In the genomic region with DNA sequence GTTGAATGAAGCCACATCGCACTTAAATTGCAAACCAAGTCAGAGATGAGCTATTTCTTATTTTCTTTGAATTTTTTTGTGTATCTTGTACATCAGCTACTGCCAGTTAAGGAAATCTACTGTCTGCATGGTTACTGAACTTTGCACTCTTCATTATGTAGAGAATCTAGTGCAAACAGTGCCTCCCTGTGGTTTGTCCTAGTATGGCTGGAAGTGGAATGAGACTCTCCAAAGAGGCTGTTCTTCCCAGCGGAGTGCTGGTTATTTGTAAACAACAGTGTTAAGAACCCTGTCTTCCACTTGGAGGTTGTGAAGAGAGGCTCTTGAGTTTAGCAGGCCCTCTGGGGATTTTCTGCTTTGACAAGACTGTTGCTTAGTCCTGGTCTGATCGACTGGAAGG, we compare ENCODE assay signal across 8 mouse cellular contexts. TPM values are rescaled to one million over a fixed set of nuclear protein-coding genes. Genes with fewer than 3 reads are reported as not detected.
DNase-seq lines count a peak whose midpoint lies in the region; ATAC-seq and TF ChIP-seq lines count a peak whose summit lies in the region.

No protein-coding gene starts in this region.

- no peaks in the 10 kb centered on the region for H3K9me3 ChIP-seq in liver, embryonic 16.5 days (replicated peaks; ENCODE audit: control insufficient read depth, low read length)

- peak; percentile 49 for TF ChIP-seq CTCF in cortical plate, adult 2 months (IDR thresholded peaks at IDR 0.05; ENCODE audit: extremely low read depth, insufficient read depth, low read length)

- 38% methylated on average over 3 of the region's 3 CpGs for WGBS in liver, embryonic 16.5 days (ENCODE audit: insufficient replicate concordance)

- no peaks in the 10 kb centered on the region for H3K27me3 ChIP-seq in liver, embryonic 16.5 days (ENCODE audit: control insufficient read depth, insufficient read depth, low read depth, low read length)

- no peak overlapping the region for H3K4me2 ChIP-seq in liver, embryonic 16.5 days (ENCODE audit: low read depth, low read length)

- TF ChIP-seq POLR2A in cortical plate, adult 2 months (IDR thresholded peaks at IDR 0.05; ENCODE audit: extremely low read depth, insufficient read depth, low read length) = no peak

- no peak overlapping the region for H3K9ac ChIP-seq in liver, embryonic 16.5 days (ENCODE audit: low read depth, low read length)

- no peaks in the 10 kb centered on the region; the same call in 1 of the 2 replicates for H3K4me1 ChIP-seq in cortical plate, adult 2 months (ENCODE audit: control insufficient read depth, insufficient read depth, low read length)
- no peaks in the 10 kb centered on the region for H3K4me1 ChIP-seq in liver, embryonic 16.5 days (ENCODE audit: control insufficient read depth, low read depth, low read length)

- no peak overlapping the region for H3K27ac ChIP-seq in cortical plate, adult 2 months (ENCODE audit: insufficient read depth, low read length)
- no peak overlapping the region for H3K27ac ChIP-seq in liver, embryonic 16.5 days (ENCODE audit: low read length)

- peak; percentile 42 for DNase-seq in cerebellum, adult 18-20 months
- no peak for DNase-seq in cerebellum, adult 11-12 months
- DNase-seq in testis, postnatal 10 days (ENCODE audit: low spot score) = peak; percentile 73
- no peak for DNase-seq in testis, postnatal 14 days (ENCODE audit: low spot score)
- DNase-seq in induced T-regulatory cell, adult 2 months (ENCODE audit: low read depth) = peak; percentile 52
- peak; percentile 81 for DNase-seq in retina, embryonic 14.5 days (ENCODE audit: low spot score)

- H3K4me3 ChIP-seq in cortical plate, adult 2 months (ENCODE audit: insufficient read depth, low read length) = no peak overlapping the region
- H3K4me3 ChIP-seq in liver, embryonic 16.5 days (ENCODE audit: low read depth, low read length) = no peak overlapping the region

- 0 out of 2 replicates have a peak, but pooled peaks have one; percentile 43 for ATAC-seq in liver, embryonic 16.5 days (ENCODE audit: low read depth)

- no peaks in the 10 kb centered on the region for H3K36me3 ChIP-seq in liver, embryonic 16.5 days (ENCODE audit: control insufficient read depth, insufficient read depth)

RNA-seq across cellular contexts. Expression of a gene that starts 22.5 kb away (rescaled TPM):
- polyA plus RNA-seq in cortical plate, adult 2 months (2012; rRNA removed) = 150 and 164 TPM in 2 replicates
- polyA plus RNA-seq in liver, embryonic 16.5 days (2015; fragmentation: Nextera tagmentation; extraction: Ambion mirVana) = 74.2 and 85.6 TPM in 2 replicates

RNA-seq across cellular contexts. Expression of a gene that starts 49.2 kb away (rescaled TPM):
- 22.3 and 23.4 TPM in 2 replicates for polyA plus RNA-seq in cortical plate, adult 2 months (2012; rRNA removed)
- 3.1 and 3.4 TPM in 2 replicates for polyA plus RNA-seq in liver, embryonic 16.5 days (2015; fragmentation: Nextera tagmentation; extraction: Ambion mirVana)

RNA-seq across cellular contexts. Expression of a gene that starts 49.6 kb away (rescaled TPM):
- 5.1 and 5.7 TPM in 2 replicates for polyA plus RNA-seq in cortical plate, adult 2 months (2012; rRNA removed)
- 6.5 and 8.4 TPM in 2 replicates for polyA plus RNA-seq in liver, embryonic 16.5 days (2015; fragmentation: Nextera tagmentation; extraction: Ambion mirVana)

Comparison
In these comparisons a context has a peak if more than half of its experiments do, and no peak if none do; other contexts are left out.
1. DNase-seq: peak in cerebellum, adult 18-20 months (2 of 2), testis, postnatal 10 days (single experiment), induced T-regulatory cell, adult 2 months (single experiment) and retina, embryonic 14.5 days (single experiment); none in cerebellum, adult 11-12 months (single experiment) and testis, postnatal 14 days (single experiment).